Mouse (Mus musculus): ENCODE data around the gene Ppp1r13l.

- TF ChIP-seq CTCF (IDR thresholded peaks at IDR 0.05 in 2 of 3, conservative IDR thresholded peaks at IDR 0.05 in 1 of 3; ENCODE audit: control insufficient read depth in 1 of 3, insufficient read depth in 1 of 3, low read depth in 2 of 3, low read length in 3 of 3, poor library complexity in 1 of 3, severe bottlenecking in 1 of 3), result no peak
- TF ChIP-seq USF2 (IDR thresholded peaks at IDR 0.05; ENCODE audit: borderline replicate concordance in 1 of 2, insufficient read depth in 1 of 2, low read depth in 1 of 2, low read length in 2 of 2), result no peak
- TF ChIP-seq KAT2A (conservative IDR thresholded peaks at IDR 0.05; ENCODE audit: low read depth, low read length), result no peak
- no peak for TF ChIP-seq POLR2A (IDR thresholded peaks at IDR 0.05; ENCODE audit: control insufficient read depth in 1 of 2, insufficient read depth in 1 of 2, low read depth in 1 of 2, low read length in 2 of 2, poor library complexity in 1 of 2)
- TF ChIP-seq JUND (IDR thresholded peaks at IDR 0.05; ENCODE audit: low read depth, low read length), result no peak
These were observed 50.2 kb downstream of the Ppp1r13l start for GRCm38 (mm10) chr7:19409753-19410152.

All from MEL (cell line).